Mouse (Mus musculus): ENCODE results near the gene Cdh13. TPM values are rescaled to one million over a fixed set of nuclear protein-coding genes. Genes with fewer than 3 reads are reported as not detected.

Gene Cdh13
- polyA plus RNA-seq, 1 experiment from 2014 or later = 62.2 TPM

GRCm38 (mm10) chr8:118552842-118553241 lies 269.3 kb downstream of the Cdh13 start:
- H3K27me3 ChIP-seq = no peaks in the 10 kb centered on the region
- TF ChIP-seq CTCF (IDR thresholded peaks at IDR 0.05) = no peak
- ATAC-seq = no peak
- in situ Hi-C loops (cut with MboI; ENCODE audit: low pct_unique_long_range_greater_than_20kb) = loop anchor here (25.0 kb wide), 1 partner anchor 284 kb away; no protein-coding TSS in a partner anchor
- ChIA-PET CTCF (no interaction called here), POLR2A (interaction anchor here (0.8 to 0.9 kb wide), 2 partner anchors 10 to 28 kb away, joined by 3 to 4 read pairs; no protein-coding TSS in a partner anchor)
- DNase-seq (ENCODE audit: low read depth, low spot score) = no peak

GRCm38 (mm10) chr8:118564024-118564423 lies 280.5 kb downstream of the Cdh13 start:
- TF ChIP-seq CTCF (IDR thresholded peaks at IDR 0.05) = no peak
- in situ Hi-C loops (cut with MboI; ENCODE audit: low pct_unique_long_range_greater_than_20kb) = loop anchor here (25.0 kb wide), 1 partner anchor 273 kb away; no protein-coding TSS in a partner anchor
- POLR2A ChIA-PET = no interaction called here
- no peaks in the 10 kb centered on the region for H3K27me3 ChIP-seq
- DNase-seq (ENCODE audit: low read depth, low spot score) = no peak
- CTCF ChIA-PET = no interaction called here
- ATAC-seq = no peak

DNA sequence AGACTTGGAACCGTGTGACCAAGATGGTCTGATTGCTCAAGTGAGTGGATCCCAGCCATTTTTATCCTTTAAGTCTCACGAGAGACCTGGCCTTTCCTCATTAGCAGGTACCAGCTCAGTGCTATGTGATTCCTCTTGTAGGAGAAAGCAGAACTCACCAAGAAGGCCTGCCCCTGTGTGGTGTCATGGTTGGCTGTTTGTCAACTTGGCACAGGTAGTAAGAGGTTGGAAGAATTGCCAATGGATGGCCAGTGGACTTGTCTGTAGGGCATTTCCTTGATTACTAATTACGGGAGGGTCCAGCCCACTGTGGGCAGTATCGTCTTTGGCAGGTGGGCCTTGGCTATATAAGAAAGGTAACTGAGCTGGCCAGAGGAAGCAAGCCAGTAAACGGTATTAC lies 281.7 kb downstream of the Cdh13 start:
- ChIA-PET CTCF (no interaction called here), POLR2A (no interaction called here)
- no peak for TF ChIP-seq CTCF (IDR thresholded peaks at IDR 0.05)

DNA sequence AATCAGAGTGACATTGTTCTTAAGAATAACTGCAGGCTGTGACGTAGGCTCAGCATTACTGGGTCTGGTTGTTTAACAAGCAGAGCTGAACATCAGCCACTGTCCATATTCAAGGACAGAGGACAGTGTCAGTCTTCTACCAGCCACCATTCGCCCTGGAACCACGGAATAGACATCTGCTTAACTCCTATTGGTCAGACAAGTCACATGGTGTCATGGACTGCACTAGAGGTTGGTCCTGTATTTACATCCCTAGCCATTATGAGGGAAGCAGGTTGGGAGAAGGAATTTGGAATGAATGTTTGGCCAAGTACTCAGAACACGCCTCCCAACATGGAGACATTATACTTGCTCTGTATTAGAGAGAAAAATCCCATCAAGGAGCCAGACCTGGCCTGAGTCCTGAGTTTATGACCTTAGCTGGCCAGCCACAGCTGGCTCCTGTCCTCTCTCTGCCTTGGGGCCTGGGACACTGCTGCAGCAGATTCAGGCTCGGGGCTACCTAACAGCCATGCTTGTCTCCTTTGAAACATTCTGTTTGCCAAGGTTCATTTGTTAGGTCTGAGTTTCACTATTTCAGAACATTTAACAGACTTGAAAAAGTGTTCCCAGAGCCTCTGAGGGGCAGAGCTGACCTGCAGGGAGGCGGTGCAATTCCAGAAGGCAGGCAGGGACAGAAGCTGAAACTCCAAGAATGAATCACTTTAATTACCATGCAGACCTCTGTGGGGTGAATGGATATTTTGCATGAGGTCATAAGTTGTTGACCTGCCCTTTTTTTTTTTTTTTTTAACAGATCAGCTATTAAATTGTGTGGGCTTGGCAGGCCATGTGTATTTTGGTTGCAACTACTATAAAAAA lies 282.6 kb downstream of the Cdh13 start:
- CTCF ChIA-PET = interaction anchor here (1.1 kb wide), 1 partner anchor 12 kb away, joined by 3 read pairs; no protein-coding TSS in a partner anchor
- in situ Hi-C loops (cut with MboI; ENCODE audit: low pct_unique_long_range_greater_than_20kb) = loop anchor here (25.0 kb wide), 1 partner anchor 271 kb away; no protein-coding TSS in a partner anchor
- DNase-seq (ENCODE audit: low read depth, low spot score) (no peak), ATAC-seq (peak; percentile 75)
- TF ChIP-seq CTCF (IDR thresholded peaks at IDR 0.05) = peak; percentile 39
- no peaks in the 10 kb centered on the region for H3K27me3 ChIP-seq
- POLR2A ChIA-PET = interaction anchor here (0.7 kb wide), 1 partner anchor 372 kb away, joined by 4 read pairs; no protein-coding TSS in a partner anchor

More for the DNA sequence above, 281.7 kb downstream of the Cdh13 start:
- DNase-seq (ENCODE audit: low read depth, low spot score) = peak; percentile 44
- ATAC-seq = peak; percentile 28
- H3K27me3 ChIP-seq = no peaks in the 10 kb centered on the region
- in situ Hi-C loops (cut with MboI; ENCODE audit: low pct_unique_long_range_greater_than_20kb) = loop anchor here (25.0 kb wide), 1 partner anchor 272 kb away; no protein-coding TSS in a partner anchor

DNA sequence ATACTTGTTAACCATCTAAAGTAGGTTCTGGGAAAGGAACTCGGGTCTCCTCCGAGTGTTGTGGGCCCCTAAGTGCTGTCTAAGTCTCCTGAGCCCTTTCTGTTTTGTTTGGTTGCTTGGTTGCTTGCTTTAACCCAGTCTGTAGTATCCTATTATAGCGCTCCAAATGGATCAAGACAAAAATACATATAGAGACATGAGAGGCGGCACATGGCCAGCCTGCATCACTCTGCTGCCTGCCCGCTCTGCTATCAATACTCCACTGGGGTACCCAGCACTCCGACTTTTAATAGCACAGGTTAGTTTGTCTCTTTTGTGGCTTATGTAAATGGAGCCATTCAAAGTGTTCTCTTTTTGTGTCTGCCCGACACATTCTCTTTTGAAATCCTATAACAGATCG lies 285.8 kb downstream of the Cdh13 start:
- ChIA-PET POLR2A (interaction anchor here (0.7 kb wide), 1 partner anchor 122 kb away, joined by 3 read pairs; no protein-coding TSS in a partner anchor), CTCF (interaction anchor here (1.0 kb wide), 1 partner anchor 12 kb away, joined by 4 read pairs; no protein-coding TSS in a partner anchor)
- no peaks in the 10 kb centered on the region for H3K27me3 ChIP-seq
- DNase-seq (ENCODE audit: low read depth, low spot score) = no peak
- no peak for TF ChIP-seq CTCF (IDR thresholded peaks at IDR 0.05)
- ATAC-seq = no peak
- in situ Hi-C loops (cut with MboI; ENCODE audit: low pct_unique_long_range_greater_than_20kb) = loop anchor here (25.0 kb wide), 1 partner anchor 268 kb away; no protein-coding TSS in a partner anchor

DNA sequence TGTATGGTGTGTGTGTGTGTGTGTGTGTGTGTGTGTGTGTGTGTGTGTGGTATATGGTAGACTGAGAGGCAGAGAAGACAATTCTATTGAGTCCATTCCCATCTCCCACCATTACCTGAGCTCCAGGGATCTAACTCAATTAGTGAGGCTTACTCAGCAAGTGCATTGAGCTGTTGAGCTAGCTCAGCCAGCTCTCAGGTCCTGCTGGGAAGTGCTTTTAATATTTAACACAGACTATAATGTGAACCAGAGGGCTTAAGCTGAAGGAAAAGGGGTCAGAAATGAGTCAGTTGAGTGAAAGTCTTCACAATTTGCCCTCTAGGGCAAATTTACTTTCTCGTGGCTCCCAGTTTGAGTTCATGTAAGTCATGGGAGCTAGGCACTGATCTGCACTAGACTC lies 297.7 kb downstream of the Cdh13 start:
- ChIA-PET POLR2A (no interaction called here), CTCF (interaction anchor here (0.6 to 1.4 kb wide), 4 partner anchors 10 to 98 kb away, joined by 3 to 4 read pairs (median 3); no protein-coding TSS in a partner anchor)
- ATAC-seq = peak; percentile 54
- peak; percentile 10 for TF ChIP-seq CTCF (IDR thresholded peaks at IDR 0.05)
- in situ Hi-C loops (cut with MboI; ENCODE audit: low pct_unique_long_range_greater_than_20kb) = no loop called here
- DNase-seq (ENCODE audit: low read depth, low spot score) = no peak
- no peaks in the 10 kb centered on the region for H3K27me3 ChIP-seq

- POLR2A ChIA-PET = no interaction called here
- no peak for ATAC-seq
- TF ChIP-seq CTCF (IDR thresholded peaks at IDR 0.05) = peak; percentile 46
- no peaks in the 10 kb centered on the region for H3K27me3 ChIP-seq
- in situ Hi-C loops (cut with MboI; ENCODE audit: low pct_unique_long_range_greater_than_20kb) = no loop called here
- no peak for DNase-seq (ENCODE audit: low read depth, low spot score)
- CTCF ChIA-PET = interaction anchor here (1.4 kb wide), 1 partner anchor 97 kb away, joined by 3 read pairs; no protein-coding TSS in a partner anchor
These were observed 298.7 kb downstream of the Cdh13 start for GRCm38 (mm10) chr8:118582185-118582584.

DNA sequence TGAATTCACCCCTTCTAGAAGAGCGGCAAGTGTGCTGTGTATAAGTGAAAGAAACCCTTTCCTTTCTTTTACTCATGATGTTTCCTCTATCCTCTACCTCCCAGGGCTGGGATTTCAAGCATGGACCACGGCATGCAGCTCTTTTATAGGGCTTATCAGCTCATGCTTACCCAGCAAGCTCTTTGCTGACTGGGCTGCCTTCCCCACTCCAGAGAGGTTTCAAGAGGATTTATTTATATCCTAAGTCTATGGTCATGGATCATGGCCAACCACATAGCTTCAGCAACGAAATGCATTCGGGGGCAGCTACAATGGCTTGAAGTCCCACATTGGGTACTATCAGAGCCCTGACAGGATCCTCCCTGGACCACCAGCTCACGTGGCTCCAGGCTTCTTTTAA lies 304.4 kb downstream of the Cdh13 start:
- DNase-seq (ENCODE audit: low read depth, low spot score) (no peak), ATAC-seq (no peak)
- POLR2A ChIA-PET = interaction anchor here (0.9 kb wide), 1 partner anchor 13 kb away, joined by 3 read pairs; no protein-coding TSS in a partner anchor
- CTCF ChIA-PET = interaction anchor here (0.6 kb wide), 1 partner anchor 55 kb away, joined by 3 read pairs; no protein-coding TSS in a partner anchor
- no peaks in the 10 kb centered on the region for H3K27me3 ChIP-seq
- TF ChIP-seq CTCF (IDR thresholded peaks at IDR 0.05) = no peak
- in situ Hi-C loops (cut with MboI; ENCODE audit: low pct_unique_long_range_greater_than_20kb) = no loop called here

- DNase-seq (ENCODE audit: low read depth, low spot score) = no peak
- ChIA-PET CTCF (no interaction called here), POLR2A (no interaction called here)
- no peak for ATAC-seq
- no peaks in the 10 kb centered on the region for H3K27me3 ChIP-seq
- in situ Hi-C loops (cut with MboI; ENCODE audit: low pct_unique_long_range_greater_than_20kb) = no loop called here
- TF ChIP-seq CTCF (IDR thresholded peaks at IDR 0.05) = no peak
These were observed 313.3 kb downstream of the Cdh13 start for GRCm38 (mm10) chr8:118596816-118597215.

DNA sequence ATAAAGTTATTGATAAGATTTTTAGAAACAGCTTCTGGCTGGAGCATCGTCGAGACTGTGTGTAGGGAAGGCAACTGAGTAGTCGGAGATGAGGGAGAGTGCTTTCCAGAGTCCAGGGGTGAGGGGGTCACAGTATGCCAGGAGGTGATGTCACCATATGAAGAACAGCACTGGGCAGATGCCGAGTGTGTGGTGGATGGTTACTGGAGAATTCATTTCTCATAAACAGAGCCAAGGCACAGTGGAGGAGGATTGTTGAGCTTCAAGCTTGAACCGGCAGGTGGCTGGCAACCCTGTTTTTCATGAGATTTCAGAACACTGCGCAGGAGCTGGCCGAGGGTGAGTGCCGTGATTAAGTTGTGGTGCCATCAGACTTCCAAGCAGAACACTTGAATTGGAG lies 317.8 kb downstream of the Cdh13 start:
- ChIA-PET CTCF (no interaction called here), POLR2A (no interaction called here)
- ATAC-seq (no peak), DNase-seq (ENCODE audit: low read depth, low spot score) (no peak)
- in situ Hi-C loops (cut with MboI; ENCODE audit: low pct_unique_long_range_greater_than_20kb) = no loop called here
- no peak for TF ChIP-seq CTCF (IDR thresholded peaks at IDR 0.05)
- H3K27me3 ChIP-seq = no peaks in the 10 kb centered on the region

DNA sequence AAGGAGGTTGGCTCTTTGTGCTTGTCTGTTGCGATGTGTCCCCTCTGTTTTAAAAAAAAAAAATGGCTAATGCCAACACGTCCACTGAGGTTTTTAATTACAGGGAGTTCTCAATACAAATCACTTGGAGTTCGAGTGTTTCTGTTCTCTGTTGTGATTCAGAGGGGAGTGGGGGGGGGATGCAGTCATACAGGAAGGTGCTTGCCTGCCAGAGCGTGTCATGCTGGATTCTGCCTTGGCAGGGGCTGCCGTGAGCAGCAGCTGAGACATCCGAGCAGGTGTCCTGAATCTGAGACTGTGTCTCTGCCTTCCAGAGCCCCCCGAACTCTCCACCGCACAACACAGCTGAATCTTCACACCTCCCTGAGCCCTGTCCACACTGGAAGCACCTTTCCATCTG lies 318.5 kb downstream of the Cdh13 start:
- no peak for ATAC-seq
- in situ Hi-C loops (cut with MboI; ENCODE audit: low pct_unique_long_range_greater_than_20kb) = no loop called here
- DNase-seq (ENCODE audit: low read depth, low spot score) = no peak
- TF ChIP-seq CTCF (IDR thresholded peaks at IDR 0.05) = no peak
- no peaks in the 10 kb centered on the region for H3K27me3 ChIP-seq
- ChIA-PET POLR2A (no interaction called here), CTCF (interaction anchor here (0.9 kb wide), 1 partner anchor 45 kb away, joined by 3 read pairs; no protein-coding TSS in a partner anchor)
